Mouse (Mus musculus) stomach, embryonic 15.5 days (tissue): Measurements from ENCODE around the gene Pnp. TPM values are rescaled to one million over a fixed set of nuclear protein-coding genes. Genes with fewer than 3 reads are reported as not detected.
"Not testable (repeated sequence)": the region's sequence is repeated elsewhere in the genome, so short reads cannot be mapped to it uniquely, and the experiment has no call there.

ENCODE experiments used
- ATAC-seq: fragments of 200-750 bp; cut with Nextera tagmentation; 2 replicates; pipeline ENCODE4 v1.8.0; 2017; ENCODE audit warnings: low read depth, moderate number of reproducible peaks, moderate TSS enrichment; ENCODE audit not compliant: insufficient read depth, low FRiP score
- H3K27ac ChIP-seq: fragments of 300-500 bp; sonication (generic); 2 replicates; pipeline ENCODE4 v1.5.1; 2015; ENCODE audit warnings: mild to moderate bottlenecking, inconsistent platforms
- H3K27me3 ChIP-seq: fragments of 300-500 bp; sonication (generic); replicated peaks from 2 replicates; pipeline ENCODE4 v1.6.1; 2015; ENCODE audit warnings: inconsistent platforms
- H3K36me3 ChIP-seq: fragments of 300-500 bp; sonication (generic); 2 replicates; pipeline ENCODE4 v1.6.1; 2015; ENCODE audit warnings: inconsistent platforms
- H3K4me1 ChIP-seq: fragments of 300-500 bp; sonication (generic); 2 replicates; pipeline ENCODE4 v1.6.1; 2015; ENCODE audit warnings: inconsistent platforms
- H3K4me2 ChIP-seq: fragments of 300-500 bp; sonication (generic); 2 replicates; pipeline ENCODE4 v1.6.1; 2015; ENCODE audit warnings: mild to moderate bottlenecking, inconsistent platforms
- H3K4me3 ChIP-seq: fragments of 300-500 bp; sonication (generic); replicated peaks from 2 replicates; pipeline ENCODE4 v1.5.1; 2015; ENCODE audit warnings: inconsistent platforms
- H3K9ac ChIP-seq: fragments of 300-500 bp; sonication (generic); 2 replicates; pipeline ENCODE4 v1.6.1; 2015; ENCODE audit warnings: inconsistent platforms
- H3K9me3 ChIP-seq: fragments of 300-500 bp; sonication (generic); 2 replicates; pipeline ENCODE4 v1.6.1; 2016; ENCODE audit warnings: inconsistent platforms
- WGBS: fragments of 180-500 bp; shearing (Covaris S2); methylation state at CpG from one replicate; pipeline ENCODE4 v1.1.7; 2015; 5-methylcytosine and 5-hydroxymethylcytosine counted together
- polyA plus RNA-seq: library from polyadenylated mRNA; unstranded; fragments of >200 nt; fragmentation: Nextera tagmentation; extraction: Ambion mirVana; gene quantifications from 2 replicates; pipeline ENCODE4 v1.2.1, GENCODE M21; 2015

Gene Pnp
- polyA plus RNA-seq, 1 experiment from 2014 or later, result 73.9 TPM

GRCm38 (mm10) chr14:50904828-50905129 lies 26.1 kb upstream of the Pnp start:
- 0 out of 2 replicates have a peak, but pooled peaks cover 2% of the 10 kb centered on the region for H3K4me1 ChIP-seq
- 87% methylated on average over 4 of the region's 4 CpGs for WGBS
- ATAC-seq, result no peak

DNA sequence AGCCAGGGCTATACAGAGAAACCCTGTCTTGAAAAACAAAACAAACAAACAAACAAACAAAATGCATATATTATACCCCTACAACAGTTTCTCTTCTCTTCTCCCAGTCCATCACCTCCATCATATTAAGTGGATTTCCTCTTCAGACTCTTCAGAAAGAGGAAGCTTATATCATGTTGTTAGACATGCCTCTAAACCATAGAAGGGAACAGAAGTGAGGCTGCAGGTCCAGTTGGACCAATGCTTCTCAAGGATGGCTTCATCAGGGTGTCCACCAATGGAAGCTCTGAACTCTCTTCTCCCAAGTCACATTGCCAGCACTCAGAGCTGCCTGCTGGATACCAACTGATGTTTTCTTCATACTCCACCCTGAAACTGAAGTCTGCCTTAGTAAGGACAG lies 25.6 kb upstream of the Pnp start:
- H3K27me3 ChIP-seq, ATAC-seq, H3K9me3 ChIP-seq, H3K36me3 ChIP-seq, H3K9ac ChIP-seq, H3K4me3 ChIP-seq, H3K4me2 ChIP-seq, H3K27ac ChIP-seq, H3K4me1 ChIP-seq: not testable (repeated sequence)

More at GRCm38 (mm10) chr14:50904828-50905129, 26.1 kb upstream of the Pnp start:
- no peak overlapping the region for H3K27ac ChIP-seq
- H3K9ac ChIP-seq, result no peak overlapping the region
- H3K4me3 ChIP-seq, result no peak overlapping the region
- H3K27me3 ChIP-seq, result no peaks in the 10 kb centered on the region
- no peak overlapping the region for H3K4me2 ChIP-seq
- H3K9me3 ChIP-seq, result no peaks in the 10 kb centered on the region
- H3K36me3 ChIP-seq, result no peaks in the 10 kb centered on the region

- Histone ChIP-seq H3K9ac (no peak overlapping the region), H3K27me3 (no peaks in the 10 kb centered on the region), H3K36me3 (peaks cover 8% of the 10 kb centered on the region), H3K27ac (no peak overlapping the region), H3K4me1 (0 out of 2 replicates have a peak, but pooled peaks cover 2% of the 10 kb centered on the region), H3K4me3 (no peak overlapping the region), H3K9me3 (no peaks in the 10 kb centered on the region), H3K4me2 (no peak overlapping the region)
- ATAC-seq, result no peak
- 69% methylated on average over 4 of the region's 4 CpGs for WGBS
These were observed 22.8 kb upstream of the Pnp start for GRCm38 (mm10) chr14:50908126-50908525.

GRCm38 (mm10) chr14:50911356-50911755 lies 19.5 kb upstream of the Pnp start:
- H3K9me3 ChIP-seq, result no peaks in the 10 kb centered on the region
- ATAC-seq, result no peak
- no peaks in the 10 kb centered on the region for H3K4me1 ChIP-seq
- peaks cover 27% of the 10 kb centered on the region for H3K36me3 ChIP-seq
- no peak overlapping the region for H3K4me2 ChIP-seq
- no peak overlapping the region for H3K27ac ChIP-seq
- no peak overlapping the region for H3K4me3 ChIP-seq
- no peak overlapping the region for H3K9ac ChIP-seq
- 49% methylated on average over 3 of the region's 3 CpGs for WGBS
- H3K27me3 ChIP-seq, result no peaks in the 10 kb centered on the region

- H3K4me3 ChIP-seq, result peak overlapping the region; percentile 84
- H3K9ac ChIP-seq, H3K27ac ChIP-seq, ATAC-seq, H3K27me3 ChIP-seq, H3K9me3 ChIP-seq, H3K4me1 ChIP-seq: not testable (repeated sequence)
- peaks cover 14% of the 10 kb centered on the region for H3K36me3 ChIP-seq
- WGBS, result 62% methylated on average over 1 of the region's 1 CpGs
- peak overlapping the region; percentile 80 for H3K4me2 ChIP-seq
These were observed 7.4 kb upstream of the Pnp start for GRCm38 (mm10) chr14:50923437-50923836.

GRCm38 (mm10) chr14:50924281-50925064 lies 6.4 kb upstream of the Pnp start, which contains the start of the genes Osgep and Apex1:
Gene Osgep (minus strand): TSS chr14:50924893.
Gene Apex1 (plus strand): TSS chr14:50924968.
- Histone ChIP-seq H3K4me1 (peaks cover 8% of the 10 kb centered on the region; the same call in 1 of the 2 replicates), H3K9ac (peak within 1 kb of the TSS; percentile 76), H3K36me3 (peaks cover 16% of the 10 kb centered on the region), H3K27me3 (no peaks in the 10 kb centered on the region), H3K4me3 (peak within 1 kb of the TSS; percentile 84), H3K4me2 (peak within 1 kb of the TSS; percentile 80), H3K27ac (peak within 1 kb of the TSS; percentile 95), H3K9me3 (no peaks in the 10 kb centered on the region)
- WGBS, result under 1% methylated on average over 57 of the region's 57 CpGs
- ATAC-seq, result peak; percentile 96

- peak; percentile 23 for ATAC-seq
- Histone ChIP-seq H3K4me1 (peaks cover 8% of the 10 kb centered on the region; the same call in 1 of the 2 replicates), H3K9me3 (no peaks in the 10 kb centered on the region), H3K27me3 (no peaks in the 10 kb centered on the region), H3K9ac (peak overlapping the region; percentile 76), H3K36me3 (peaks cover 16% of the 10 kb centered on the region), H3K4me2 (peak overlapping the region; percentile 80), H3K27ac (peak overlapping the region; percentile 95), H3K4me3 (peak overlapping the region; percentile 84)
- 2% methylated on average over 37 of the region's 38 CpGs for WGBS
These were observed 5.6 kb upstream of the Pnp start for GRCm38 (mm10) chr14:50925111-50925920.

DNA sequence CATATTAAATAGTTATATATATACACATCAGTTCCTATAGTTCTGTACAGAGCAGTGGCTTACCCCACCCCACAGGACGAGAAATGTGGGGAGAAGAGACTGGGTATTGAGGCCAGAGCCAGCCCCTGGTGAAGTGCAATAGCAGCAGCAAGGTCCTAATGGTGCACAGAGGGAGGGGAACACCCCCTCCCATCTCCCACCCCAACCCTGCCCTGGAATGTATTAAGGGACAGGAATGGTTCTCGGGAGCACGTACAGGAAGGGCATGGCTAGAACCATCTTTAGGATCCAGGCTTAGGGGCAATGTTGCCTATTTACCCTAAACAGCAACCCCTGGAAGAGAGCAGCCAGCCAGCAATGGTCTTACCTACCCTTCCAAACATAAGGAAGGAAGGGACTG lies 3.5 kb upstream of the Pnp start:
- Histone ChIP-seq H3K9ac (no peak overlapping the region), H3K27ac (no peak overlapping the region), H3K9me3 (no peaks in the 10 kb centered on the region), H3K4me3 (no peak overlapping the region), H3K36me3 (peaks cover 16% of the 10 kb centered on the region), H3K4me1 (peaks cover 13% of the 10 kb centered on the region; the same call in 1 of the 2 replicates), H3K4me2 (no peak overlapping the region), H3K27me3 (no peaks in the 10 kb centered on the region)
- no peak for ATAC-seq
- WGBS, result 69% methylated on average over 3 of the region's 3 CpGs

DNA sequence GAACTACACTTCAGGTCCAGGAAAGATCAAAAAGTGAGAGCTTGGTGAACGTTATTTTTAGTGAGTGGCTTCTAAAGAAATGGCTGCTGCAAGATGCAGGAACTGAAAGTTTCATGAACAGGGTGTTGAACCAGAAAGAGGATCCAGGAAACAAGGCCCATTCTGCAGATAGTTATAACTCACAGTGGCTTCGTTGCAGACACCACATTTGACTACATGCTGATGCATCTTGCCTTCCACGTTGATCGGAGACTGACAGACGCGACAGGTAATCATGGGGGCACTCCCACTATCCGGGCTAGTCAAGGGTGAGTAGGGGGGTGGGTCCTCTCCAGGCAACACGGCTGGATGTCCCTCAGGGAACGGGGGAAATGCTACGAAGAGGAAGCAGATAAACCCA lies 931 bp upstream of the Pnp start:
- Histone ChIP-seq H3K36me3 (peaks cover 16% of the 10 kb centered on the region), H3K9ac (peak overlapping the region; percentile 95), H3K27ac (peak overlapping the region; percentile 95), H3K4me3 (peak overlapping the region; percentile 99), H3K9me3 (no peaks in the 10 kb centered on the region), H3K4me1 (peaks cover 10% of the 10 kb centered on the region; the same call in 1 of the 2 replicates), H3K4me2 (peak overlapping the region; percentile 84), H3K27me3 (no peaks in the 10 kb centered on the region)
- 11% methylated on average over 10 of the region's 10 CpGs for WGBS
- ATAC-seq, result no peak

DNA sequence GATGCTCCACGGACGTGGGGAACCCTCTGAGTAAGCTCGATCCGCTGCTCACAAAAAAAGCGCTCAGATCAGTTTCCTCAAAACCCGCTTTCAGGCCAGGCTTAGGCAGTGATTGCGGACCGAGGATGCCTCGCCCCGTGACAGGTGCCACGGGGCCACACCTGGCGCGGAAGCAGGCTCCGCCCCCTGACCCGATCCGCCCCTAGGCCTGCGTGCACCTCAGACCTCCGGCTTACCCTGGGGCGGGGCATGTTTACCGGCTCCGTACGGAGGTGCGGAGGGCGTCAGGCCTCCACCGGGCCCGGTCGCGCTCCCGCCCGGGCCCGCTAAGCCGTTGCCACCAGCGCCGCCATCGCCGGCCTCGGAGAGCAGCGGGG lies 517 bp upstream of the Pnp start:
- ATAC-seq, result peak; percentile 48
- Histone ChIP-seq H3K9ac (peak overlapping the region; percentile 95), H3K36me3 (peaks cover 16% of the 10 kb centered on the region), H3K9me3 (no peaks in the 10 kb centered on the region), H3K4me1 (peaks cover 10% of the 10 kb centered on the region; the same call in 1 of the 2 replicates), H3K27ac (peak overlapping the region; percentile 95), H3K4me3 (peak overlapping the region; percentile 99), H3K27me3 (no peaks in the 10 kb centered on the region), H3K4me2 (peak overlapping the region; percentile 84)
- WGBS, result under 1% methylated on average over 37 of the region's 38 CpGs

GRCm38 (mm10) chr14:50931493-50932020 lies 675 bp downstream of the Pnp start:
- Histone ChIP-seq H3K4me1 (peaks cover 4% of the 10 kb centered on the region; the same call in 1 of the 2 replicates), H3K4me3 (peak overlapping the region; percentile 99), H3K9ac (peak overlapping the region; percentile 33; the same call in 1 of the 2 replicates), H3K9me3 (no peaks in the 10 kb centered on the region), H3K36me3 (peaks cover 16% of the 10 kb centered on the region), H3K4me2 (peak overlapping the region; percentile 68), H3K27ac (peak overlapping the region; percentile 91), H3K27me3 (no peaks in the 10 kb centered on the region)
- 8% methylated on average over 12 of the region's 12 CpGs for WGBS
- no peak; the same call in 1 of the 2 replicates for ATAC-seq
